Mouse (Mus musculus) brain, embryonic 14.5 days (tissue): ENCODE results near the gene Fshr.

Experiments
- CTCF ChIP-seq: fragments of 200-500 bp; IDR thresholded peaks from 2 replicates; pipeline ENCODE4 v1.5.1; 2012; ENCODE audit warnings: inconsistent platforms, mild to moderate bottlenecking, moderate library complexity, borderline replicate concordance; ENCODE audit not compliant: insufficient read depth, insufficient read length; ENCODE audit errors: extremely low read depth
- POLR2A ChIP-seq: fragments of 200-500 bp; IDR thresholded peaks from 2 replicates; pipeline ENCODE4 v1.6.1; 2012; ENCODE audit warnings: mild to moderate bottlenecking, inconsistent platforms, borderline replicate concordance; ENCODE audit not compliant: poor library complexity, insufficient read depth, insufficient read length, severe bottlenecking; ENCODE audit errors: extremely low read depth

DNA sequence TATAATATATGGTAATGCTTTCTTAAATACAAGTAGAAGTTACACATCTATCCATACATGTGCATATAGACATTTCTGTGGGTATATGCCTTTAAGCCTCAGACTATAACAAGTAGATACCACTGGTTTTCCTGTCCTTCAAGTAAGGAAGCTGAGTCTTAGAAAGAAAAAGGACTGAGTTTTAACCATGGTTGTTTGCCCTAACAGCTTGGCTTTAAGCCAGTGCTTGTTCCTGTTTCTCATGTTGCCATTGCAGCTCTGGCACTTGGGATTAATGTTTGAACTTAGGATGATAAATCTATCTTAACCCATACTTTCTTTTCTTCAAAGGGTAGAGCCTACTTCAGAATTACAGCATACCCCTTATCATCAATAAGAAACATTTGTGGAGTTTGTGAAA is 200.6 kb downstream of the Fshr start:
- TF ChIP-seq POLR2A, result no peak
- no peak for TF ChIP-seq CTCF
